Mouse (Mus musculus): ENCODE data around the gene Sds.

- TF ChIP-seq CTCF (IDR thresholded peaks at IDR 0.05; ENCODE audit: low read depth) (no peak), EP300 (IDR thresholded peaks at IDR 0.05; ENCODE audit: low read depth) (no peak)
These were observed 41.2 kb upstream of the Sds start for GRCm38 (mm10) chr5:120435006-120435681.
